Mouse (Mus musculus) liver (tissue): ENCODE results near the gene Casz1.

ENCODE experiments used
- DNase-seq: peaks from one replicate; pipeline ENCODE4 v3.0.0-alpha.2; 2020; ENCODE audit warnings: mixed read lengths

The Casz1 gene

GRCm38 (mm10) chr4:148943099-148943498 is 138.9 kb downstream of the Casz1 start:
- DNase-seq, result no peak

DNA sequence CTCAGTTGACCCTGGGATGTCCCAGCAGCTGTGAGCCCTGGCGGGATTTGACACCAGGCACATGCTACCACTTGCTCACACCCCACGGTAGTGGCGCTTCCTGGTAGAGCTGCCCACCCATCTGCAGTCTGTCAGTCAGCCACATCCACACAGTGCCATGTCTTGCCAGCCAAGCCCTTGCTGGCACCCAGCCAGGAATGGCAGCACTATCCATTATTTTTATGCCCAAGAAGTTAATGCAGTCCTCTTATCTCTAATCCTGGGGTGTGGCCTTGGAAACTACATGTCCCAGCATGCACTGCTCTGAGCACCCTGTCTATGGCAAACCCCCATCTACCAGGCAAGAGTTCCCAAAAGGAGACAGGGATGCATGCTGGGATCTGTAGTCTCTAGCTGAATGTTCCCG is 141.2 kb downstream of the Casz1 start:
- no peak for DNase-seq

- DNase-seq, result no peak
Observed at GRCm38 (mm10) chr4:148946071-148946470, 141.8 kb downstream of the Casz1 start.

DNA sequence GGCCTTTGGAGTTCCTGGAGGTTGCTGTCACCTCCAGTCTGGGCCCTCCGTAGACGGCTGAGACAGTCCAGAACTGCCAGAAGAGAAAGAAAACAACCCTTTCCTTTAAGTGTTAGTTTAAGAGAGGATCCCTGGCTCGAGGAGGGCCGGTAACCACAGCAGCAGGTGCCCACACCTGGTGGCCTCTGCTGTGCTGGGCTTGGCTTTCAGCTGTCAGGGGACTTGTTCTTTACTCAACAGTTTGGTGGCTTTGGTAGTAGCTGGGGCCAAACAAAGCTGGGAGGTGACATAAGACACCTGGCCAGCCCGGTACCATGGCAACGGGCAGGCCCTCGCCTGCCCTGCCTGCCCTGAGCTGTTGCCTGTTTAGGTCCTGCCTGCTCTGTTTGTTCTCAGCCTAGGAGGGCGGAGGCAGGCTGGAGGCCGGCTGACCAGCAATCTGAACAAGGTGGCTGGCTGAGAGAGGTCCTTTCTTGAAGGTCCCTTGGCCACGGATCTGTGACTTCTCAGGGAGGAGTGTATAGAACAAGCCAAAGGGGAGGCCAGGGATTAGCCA is 143.7 kb downstream of the Casz1 start:
- peak; percentile 22 for DNase-seq

DNA sequence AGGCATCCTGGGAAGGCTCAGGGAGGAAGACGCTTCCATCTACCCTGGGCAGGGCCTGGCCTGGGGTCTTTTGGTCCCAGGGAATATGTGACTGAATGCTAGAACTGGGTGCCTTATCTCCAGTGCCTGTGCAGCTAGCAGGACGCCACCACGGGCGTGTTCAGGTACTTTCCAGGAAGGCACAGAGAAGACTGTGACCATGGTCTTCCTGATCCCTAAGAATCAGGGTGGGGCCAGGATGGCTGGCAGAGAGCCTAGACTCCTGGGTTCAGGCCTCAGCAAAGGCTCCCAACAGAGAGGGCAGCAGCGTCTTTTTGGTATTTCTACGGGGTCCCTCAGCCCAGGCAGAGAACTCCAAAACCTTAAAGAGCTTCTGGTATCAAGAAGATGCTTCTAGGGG is 146.3 kb downstream of the Casz1 start:
- DNase-seq, result no peak

DNA sequence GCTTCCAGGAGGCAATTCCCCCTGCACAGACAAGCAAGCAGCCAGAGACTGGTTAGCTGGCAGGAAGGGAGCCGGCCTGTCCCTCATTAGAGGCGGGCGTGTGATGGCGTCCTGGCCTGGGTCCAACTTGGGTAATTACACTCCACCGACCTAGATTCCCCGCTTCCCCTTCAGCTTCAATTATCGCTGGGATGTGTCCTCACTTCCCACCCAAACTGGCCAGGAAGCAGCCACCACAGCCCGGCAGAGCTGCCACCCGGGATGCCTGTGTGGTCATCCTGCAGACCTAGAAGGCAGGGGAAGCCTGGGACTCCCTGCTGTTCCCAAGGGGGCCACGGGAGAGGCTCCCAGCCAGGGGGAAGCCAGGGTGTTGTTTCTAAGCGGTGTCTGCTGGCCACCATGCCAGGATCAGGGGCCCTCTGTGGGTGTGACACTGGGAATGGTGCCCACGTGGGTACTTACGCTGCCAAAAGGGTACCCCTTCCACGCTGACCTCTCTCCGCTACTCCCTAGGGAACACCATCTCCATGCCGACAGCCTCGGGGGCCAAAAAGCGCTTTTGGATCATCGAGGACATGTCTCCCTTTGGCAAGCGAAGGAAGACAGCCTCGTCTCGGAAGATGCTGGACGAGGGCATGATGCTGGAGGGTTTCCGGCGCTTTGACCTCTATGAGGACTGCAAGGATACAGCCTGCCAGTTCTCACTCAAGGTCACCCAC is 146.9 kb downstream of the Casz1 start:
- no peak for DNase-seq

- DNase-seq, result peak; percentile 18
Observed at GRCm38 (mm10) chr4:148951821-148952291, 147.6 kb downstream of the Casz1 start.

- DNase-seq, result no peak
Observed at GRCm38 (mm10) chr4:148952328-148953222, 148.3 kb downstream of the Casz1 start.

GRCm38 (mm10) chr4:148955131-148955813 is 151.0 kb downstream of the Casz1 start:
- no peak for DNase-seq

DNA sequence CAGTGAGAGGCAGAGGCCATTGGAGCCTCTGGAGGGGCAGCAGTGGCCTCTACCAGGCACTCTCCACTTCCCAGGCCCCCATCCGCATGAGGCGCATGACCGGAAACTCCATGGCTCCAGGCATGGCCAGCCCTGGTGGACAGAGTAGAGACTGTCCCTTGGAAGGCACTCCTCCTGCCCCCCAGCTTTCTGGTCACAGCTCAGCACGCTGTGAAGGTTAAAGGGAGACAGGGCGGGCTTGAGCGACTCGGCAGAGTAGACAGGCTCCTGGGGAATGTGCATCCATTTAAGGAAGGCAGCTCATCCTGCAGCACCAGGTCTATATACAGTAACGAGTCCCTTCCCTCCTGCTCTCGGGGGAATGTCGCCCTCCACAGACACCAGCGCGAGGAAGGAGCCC is 155.8 kb downstream of the Casz1 start:
- DNase-seq, result no peak

GRCm38 (mm10) chr4:148961081-148961480 is 156.9 kb downstream of the Casz1 start:
- no peak for DNase-seq

- DNase-seq, result no peak
Observed at GRCm38 (mm10) chr4:148962096-148962495, 157.9 kb downstream of the Casz1 start.

DNA sequence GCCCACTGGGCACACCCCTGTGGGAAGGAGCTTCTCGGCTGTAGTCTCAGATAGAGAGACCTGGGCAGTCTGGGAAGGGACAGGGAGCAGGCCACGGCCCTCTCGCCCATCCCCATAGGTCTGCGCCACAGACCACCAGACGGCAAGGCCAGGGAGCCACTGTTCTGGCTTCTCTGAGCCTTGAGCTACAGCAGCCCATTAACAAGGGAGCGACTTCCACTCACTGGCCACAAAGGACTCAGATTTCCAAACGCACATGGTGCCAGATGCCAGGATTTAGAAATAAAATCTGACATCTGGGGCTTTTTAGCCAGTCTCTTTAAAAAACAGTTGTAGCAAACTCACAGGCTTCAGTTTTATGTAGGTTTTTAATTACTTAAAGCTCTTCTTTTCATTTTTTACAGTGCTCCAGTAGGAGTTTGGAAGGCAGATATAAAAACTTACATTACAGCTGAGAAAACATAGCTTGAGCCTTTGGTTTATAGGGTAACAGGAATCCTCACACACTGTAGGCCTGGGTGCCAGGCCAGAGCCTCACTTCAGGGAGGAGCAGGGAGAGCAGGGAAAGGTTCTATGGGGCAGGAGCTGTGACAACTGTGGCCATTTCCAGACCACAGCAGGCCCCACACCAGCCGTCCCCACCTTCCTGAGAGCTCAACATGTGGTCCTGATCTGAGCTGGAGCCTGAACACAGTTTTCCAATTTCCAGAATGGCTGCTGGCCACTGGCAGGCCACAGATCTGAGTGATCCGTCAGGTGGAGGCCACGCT is 160.5 kb downstream of the Casz1 start:
- no peak for DNase-seq

- DNase-seq, result no peak
Observed at GRCm38 (mm10) chr4:148966132-148966531, 161.9 kb downstream of the Casz1 start.

DNA sequence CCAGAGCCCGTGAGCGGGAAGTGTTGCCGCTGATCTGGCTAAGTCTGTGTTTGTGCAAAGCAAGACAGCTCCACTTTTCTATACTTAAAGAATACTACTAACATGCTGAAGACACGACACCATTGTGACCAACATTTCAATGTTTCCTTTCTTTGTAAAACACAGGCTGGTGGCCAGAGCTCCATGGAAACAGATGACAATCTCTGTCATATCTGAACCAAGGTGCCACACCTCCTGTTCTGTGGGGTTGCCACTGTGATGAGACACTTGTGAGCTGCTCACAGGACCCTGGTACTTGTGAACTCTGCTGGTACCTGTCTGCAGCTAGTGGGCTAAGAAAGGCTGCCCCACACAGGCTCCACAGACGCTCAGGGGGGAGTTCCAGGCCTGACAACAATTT is 164.6 kb downstream of the Casz1 start:
- DNase-seq, result no peak

GRCm38 (mm10) chr4:148969610-148970009 is 165.4 kb downstream of the Casz1 start:
- DNase-seq, result no peak

DNA sequence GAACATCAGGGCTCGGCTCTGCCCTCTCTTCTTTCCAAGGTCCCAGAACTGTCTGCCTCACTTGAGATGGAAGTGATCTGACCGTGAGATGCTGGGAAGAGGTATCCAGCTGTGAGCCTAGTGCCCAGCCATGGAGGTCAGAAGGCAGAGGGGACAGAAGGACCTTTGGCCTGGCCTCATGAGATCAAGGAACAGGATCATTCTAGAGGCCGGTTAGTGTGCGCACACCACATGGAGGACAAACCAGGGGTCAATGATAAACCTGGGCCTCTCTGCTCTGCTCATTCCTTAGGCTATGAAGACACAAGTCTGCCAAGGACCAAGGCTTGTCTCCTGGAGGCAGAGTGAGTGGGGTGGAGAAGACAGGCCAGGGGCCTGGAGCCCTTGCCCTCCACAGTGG is 166.5 kb downstream of the Casz1 start:
- no peak for DNase-seq

GRCm38 (mm10) chr4:148971613-148972242 is 167.5 kb downstream of the Casz1 start:
- DNase-seq, result no peak

GRCm38 (mm10) chr4:148972707-148973106 is 168.5 kb downstream of the Casz1 start:
- DNase-seq, result no peak

DNA sequence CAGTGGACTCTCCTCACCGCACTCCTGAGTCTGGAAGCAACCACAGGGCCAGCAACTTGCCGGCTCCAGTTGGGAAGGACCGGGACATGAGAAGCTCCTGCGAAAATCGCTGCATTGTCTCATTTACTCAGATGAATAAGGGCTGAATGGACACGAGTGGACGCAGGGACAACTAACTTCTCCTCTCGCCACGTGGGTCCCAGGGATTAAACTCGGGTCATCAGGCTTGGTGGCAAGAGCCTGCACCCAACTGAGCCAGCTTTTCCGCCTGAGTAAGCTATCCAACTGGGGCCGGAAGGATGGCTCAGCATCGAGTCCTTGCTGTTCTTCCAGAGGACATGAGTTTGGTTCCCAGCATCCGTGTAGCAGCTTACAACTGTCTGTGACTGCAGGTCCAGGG is 169.2 kb downstream of the Casz1 start:
- DNase-seq, result no peak

DNA sequence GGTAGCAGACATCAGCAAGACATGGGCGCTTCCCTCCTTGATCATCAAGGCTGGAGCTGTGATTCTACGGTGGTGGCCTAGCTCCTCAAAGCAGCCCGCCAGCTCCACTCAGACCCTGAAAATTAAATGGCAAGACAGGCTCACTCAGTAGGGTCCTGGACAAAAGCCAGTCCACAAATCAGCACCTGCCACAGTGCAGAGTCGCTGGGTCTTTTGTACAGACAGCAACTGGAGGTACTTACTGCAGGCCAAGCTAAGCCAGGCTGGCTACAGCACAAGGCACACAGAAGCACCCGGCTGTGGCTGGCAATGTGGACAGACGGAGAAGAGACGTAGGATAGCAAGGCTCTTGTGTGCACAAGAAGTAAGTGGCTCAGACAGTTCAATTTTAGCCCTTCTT is 170.6 kb downstream of the Casz1 start:
- no peak for DNase-seq
